Mouse (Mus musculus) ES-Bruce4 (cell line): ENCODE measurements around the gene Grin2a.

Experiments used
- CTCF ChIP-seq: IDR thresholded peaks from one replicate; pipeline ENCODE4 v1.8.1; 2011; ENCODE audit warnings: low read depth, low read length
- EP300 ChIP-seq: IDR thresholded peaks from 2 replicates; pipeline ENCODE4 v1.6.1; 2011; ENCODE audit warnings: low read depth, low read length; ENCODE audit not compliant: insufficient read depth
- POLR2A ChIP-seq: IDR thresholded peaks from one replicate; pipeline ENCODE4 v1.8.1; 2011; ENCODE audit warnings: low read length; ENCODE audit not compliant: insufficient read depth

DNA sequence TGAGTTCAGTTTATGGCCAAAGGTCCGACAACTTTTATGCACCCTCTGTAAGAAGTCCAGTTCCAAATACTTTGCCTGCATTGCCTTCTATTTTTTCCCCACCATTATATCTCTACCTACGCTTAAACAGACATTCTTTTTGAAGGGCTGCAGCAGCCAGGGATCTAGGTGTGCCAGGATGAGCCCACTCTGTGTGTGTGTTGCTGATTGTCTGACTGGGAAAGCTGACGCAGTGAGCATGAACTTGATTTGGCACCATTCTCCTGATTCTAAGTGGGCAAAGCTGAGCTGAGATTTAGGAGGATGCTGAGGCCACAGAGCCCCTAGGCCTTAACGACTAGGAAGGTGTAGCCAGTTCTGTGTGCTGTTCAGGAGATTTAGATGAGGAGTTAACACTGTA lies 378.6 kb downstream of the Grin2a start:
- no peak for TF ChIP-seq CTCF
- TF ChIP-seq POLR2A, result no peak
- TF ChIP-seq EP300, result no peak
